Mouse (Mus musculus): Measurements from ENCODE around the gene Gdf9. TPM values are rescaled to one million over a fixed set of nuclear protein-coding genes. Genes with fewer than 3 reads are reported as not detected.

The Gdf9 gene
- total RNA-seq (2014; rRNA removed) (0.09 and 0.34 TPM in 2 replicates), polyA plus RNA-seq (2012; rRNA removed) (0.21 and 0.47 TPM in 2 replicates)

- WGBS = under 1% methylated on average over 44 of the region's 44 CpGs
- no peak for TF ChIP-seq CTCF (IDR thresholded peaks at IDR 0.05; ENCODE audit: low read depth, low read length)
- TF ChIP-seq POLR2A (IDR thresholded peaks at IDR 0.05; ENCODE audit: extremely low read depth, insufficient read depth, low read length) = peak; percentile 79; the same call in 1 of the 2 replicates
- Histone ChIP-seq H3K4me1 (ENCODE audit: control insufficient read depth, insufficient read depth, low read length) (peaks cover 15% of the 10 kb centered on the region), H3K4me3 (ENCODE audit: insufficient read depth, low read depth, low read length) (peak within 1 kb of the TSS; percentile 90), H3K27ac (replicated peaks; ENCODE audit: insufficient read depth, low read depth, low read length) (peak within 1 kb of the TSS; percentile 99), H3K79me2 (ENCODE audit: control insufficient read depth, insufficient read depth, low read length) (peaks cover 4% of the 10 kb centered on the region; the same call in 1 of the 2 replicates), H3K36me3 (ENCODE audit: control insufficient read depth, insufficient read depth, low read length) (peaks cover 6% of the 10 kb centered on the region; the same call in 1 of the 2 replicates), H3K27me3 (ENCODE audit: control insufficient read depth, insufficient read depth, low read length) (no peaks in the 10 kb centered on the region), H3K9ac (ENCODE audit: low read depth, low read length) (peak within 1 kb of the TSS; percentile 97)
- peak; percentile 100 for DNase-seq (ENCODE audit: extremely low read depth, low read depth, low spot score)
Measured at GRCm38 (mm10) chr11:53430670-53431346, at the start of gene Gdf9, which contains the start of gene Uqcrq. Gdf9 (plus strand) TSS chr11:53431023. Uqcrq (minus strand) TSS chr11:53430831.

- Histone ChIP-seq H3K36me3 (ENCODE audit: control insufficient read depth, insufficient read depth, low read length) (peaks cover 30% of the 10 kb centered on the region), H3K4me3 (ENCODE audit: insufficient read depth, low read depth, low read length) (no peak overlapping the region), H3K9ac (ENCODE audit: low read depth, low read length) (no peak overlapping the region), H3K27me3 (ENCODE audit: control insufficient read depth, insufficient read depth, low read length) (no peaks in the 10 kb centered on the region), H3K27ac (replicated peaks; ENCODE audit: insufficient read depth, low read depth, low read length) (no peak overlapping the region), H3K4me1 (ENCODE audit: control insufficient read depth, insufficient read depth, low read length) (no peaks in the 10 kb centered on the region), H3K79me2 (ENCODE audit: control insufficient read depth, insufficient read depth, low read length) (peaks cover 5% of the 10 kb centered on the region; the same call in 1 of the 2 replicates)
- no peak for DNase-seq (ENCODE audit: extremely low read depth, low read depth, low spot score)
- 94% methylated on average over 2 of the region's 2 CpGs for WGBS
- TF ChIP-seq POLR2A (IDR thresholded peaks at IDR 0.05; ENCODE audit: extremely low read depth, insufficient read depth, low read length) (no peak), CTCF (IDR thresholded peaks at IDR 0.05; ENCODE audit: low read depth, low read length) (no peak)
Measured at GRCm38 (mm10) chr11:53383758-53384428, 46.9 kb upstream of the Gdf9 start.

- no peak overlapping the region for H3K27ac ChIP-seq (replicated peaks; ENCODE audit: insufficient read depth, low read depth, low read length)
- H3K27me3 ChIP-seq (ENCODE audit: control insufficient read depth, insufficient read depth, low read length) = no peaks in the 10 kb centered on the region
- H3K4me1 ChIP-seq (ENCODE audit: control insufficient read depth, insufficient read depth, low read length) = no peaks in the 10 kb centered on the region
- peaks cover 3% of the 10 kb centered on the region; the same call in 1 of the 2 replicates for H3K79me2 ChIP-seq (ENCODE audit: control insufficient read depth, insufficient read depth, low read length)
- no peak overlapping the region for H3K9ac ChIP-seq (ENCODE audit: low read depth, low read length)
- 82% methylated on average over 1 of the region's 1 CpGs for WGBS
- TF ChIP-seq CTCF (IDR thresholded peaks at IDR 0.05; ENCODE audit: low read depth, low read length) (no peak), POLR2A (IDR thresholded peaks at IDR 0.05; ENCODE audit: extremely low read depth, insufficient read depth, low read length) (no peak)
- H3K4me3 ChIP-seq (ENCODE audit: insufficient read depth, low read depth, low read length) = no peak overlapping the region
- peaks cover 48% of the 10 kb centered on the region for H3K36me3 ChIP-seq (ENCODE audit: control insufficient read depth, insufficient read depth, low read length)
- DNase-seq (ENCODE audit: extremely low read depth, low read depth, low spot score) = no peak
Measured at GRCm38 (mm10) chr11:53393856-53394255, 37.0 kb upstream of the Gdf9 start.

GRCm38 (mm10) chr11:53403638-53404037, 27.2 kb upstream of the Gdf9 start:
- Histone ChIP-seq H3K4me1 (ENCODE audit: control insufficient read depth, insufficient read depth, low read length) (no peaks in the 10 kb centered on the region), H3K4me3 (ENCODE audit: insufficient read depth, low read depth, low read length) (no peak overlapping the region), H3K27ac (replicated peaks; ENCODE audit: insufficient read depth, low read depth, low read length) (no peak overlapping the region), H3K36me3 (ENCODE audit: control insufficient read depth, insufficient read depth, low read length) (peaks cover 69% of the 10 kb centered on the region), H3K9ac (ENCODE audit: low read depth, low read length) (no peak overlapping the region), H3K79me2 (ENCODE audit: control insufficient read depth, insufficient read depth, low read length) (no peaks in the 10 kb centered on the region), H3K27me3 (ENCODE audit: control insufficient read depth, insufficient read depth, low read length) (no peaks in the 10 kb centered on the region)
- TF ChIP-seq CTCF (IDR thresholded peaks at IDR 0.05; ENCODE audit: low read depth, low read length) = no peak
- no peak for TF ChIP-seq POLR2A (IDR thresholded peaks at IDR 0.05; ENCODE audit: extremely low read depth, insufficient read depth, low read length)
- DNase-seq (ENCODE audit: extremely low read depth, low read depth, low spot score) = no peak
- WGBS = 68% methylated on average over 1 of the region's 1 CpGs

- H3K9ac ChIP-seq (ENCODE audit: low read depth, low read length) = no peak overlapping the region
- peak; percentile 59 for DNase-seq (ENCODE audit: extremely low read depth, low read depth, low spot score)
- no peak overlapping the region for H3K27ac ChIP-seq (replicated peaks; ENCODE audit: insufficient read depth, low read depth, low read length)
- H3K36me3 ChIP-seq (ENCODE audit: control insufficient read depth, insufficient read depth, low read length) = peaks cover 72% of the 10 kb centered on the region
- peaks cover 8% of the 10 kb centered on the region; the same call in 1 of the 2 replicates for H3K4me1 ChIP-seq (ENCODE audit: control insufficient read depth, insufficient read depth, low read length)
- H3K27me3 ChIP-seq (ENCODE audit: control insufficient read depth, insufficient read depth, low read length) = no peaks in the 10 kb centered on the region
- no peaks in the 10 kb centered on the region for H3K79me2 ChIP-seq (ENCODE audit: control insufficient read depth, insufficient read depth, low read length)
- TF ChIP-seq CTCF (IDR thresholded peaks at IDR 0.05; ENCODE audit: low read depth, low read length) (peak; percentile 46; the same call in 1 of the 2 replicates), POLR2A (IDR thresholded peaks at IDR 0.05; ENCODE audit: extremely low read depth, insufficient read depth, low read length) (no peak)
- H3K4me3 ChIP-seq (ENCODE audit: insufficient read depth, low read depth, low read length) = no peak overlapping the region
Measured at GRCm38 (mm10) chr11:53411738-53412137, 19.1 kb upstream of the Gdf9 start.

Data from liver, adult 2 months (tissue).